In the genomic region with DNA sequence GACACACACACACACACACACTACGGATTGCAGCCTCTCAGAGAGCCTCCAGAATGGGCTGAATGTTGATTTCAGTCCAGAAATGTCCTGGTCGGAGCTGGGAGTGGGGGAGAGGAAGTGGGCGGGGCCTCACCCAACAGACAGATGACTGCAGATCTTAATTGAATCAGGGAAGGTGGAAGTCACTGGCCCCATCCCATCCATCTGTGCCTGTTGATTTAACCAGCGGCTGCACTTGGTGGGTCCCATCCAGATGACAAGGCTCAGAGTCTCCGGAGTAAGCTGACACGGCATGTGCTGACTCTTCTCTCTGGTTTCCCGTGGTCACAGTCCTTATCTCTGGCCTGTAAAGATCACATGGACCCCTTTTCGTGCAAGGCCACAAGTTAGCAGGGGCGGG, we compare ENCODE assay signal across 8 mouse cellular contexts. TPM values are rescaled to one million over a fixed set of nuclear protein-coding genes. Genes with fewer than 3 reads are reported as not detected.
A peak's percentile ranks its signal among the peaks of the same experiment; 100 is the strongest.
DNase-seq lines count a peak whose midpoint lies in the region; ATAC-seq and TF ChIP-seq lines count a peak whose summit lies in the region.

No protein-coding gene starts in this region.

- no peaks in the 10 kb centered on the region for H3K9me3 ChIP-seq in MEL (replicated peaks; ENCODE audit: insufficient read depth, low read length)
- no peaks in the 10 kb centered on the region for H3K9me3 ChIP-seq in megakaryocyte, embryonic 14.5 days

- peak overlapping the region; percentile 75 for H3K9ac ChIP-seq in MEL (ENCODE audit: control insufficient read depth, low read depth, low read length, poor library complexity, severe bottlenecking)

- no peak for TF ChIP-seq RAD21 in MEL (IDR thresholded peaks at IDR 0.05; ENCODE audit: low read depth, low read length)

- H3K27me3 ChIP-seq in MEL (ENCODE audit: control insufficient read depth in 1 of 2, insufficient read depth in 2 of 2, low read length in 2 of 2), result no peaks in the 10 kb centered on the region
- no peaks in the 10 kb centered on the region for H3K27me3 ChIP-seq in megakaryocyte, embryonic 14.5 days (replicated peaks)
- no peaks in the 10 kb centered on the region for H3K27me3 ChIP-seq in cerebellum, adult 2 months (ENCODE audit: control insufficient read depth, insufficient read depth, low read length)

- peak; percentile 36 for ATAC-seq in granulocyte monocyte progenitor cell, adult 5-6 weeks (replicated peaks; ENCODE audit: poor library complexity, severe bottlenecking)

- H3K4me1 ChIP-seq in MEL (ENCODE audit: control insufficient read depth in 1 of 2, insufficient read depth in 2 of 2, low read length in 2 of 2), result peaks cover 13 to 38% of the 10 kb centered on the region in 2 experiments
- H3K4me1 ChIP-seq in megakaryocyte, embryonic 14.5 days, result peaks cover 78% of the 10 kb centered on the region
- peaks cover 22% of the 10 kb centered on the region for H3K4me1 ChIP-seq in cerebellum, adult 2 months (ENCODE audit: control insufficient read depth, insufficient read depth, low read length)

- no peak for TF ChIP-seq CTCF in MEL (IDR thresholded peaks at IDR 0.05 in 2 of 3, conservative IDR thresholded peaks at IDR 0.05 in 1 of 3; ENCODE audit: control insufficient read depth in 1 of 3, insufficient read depth in 1 of 3, low read depth in 2 of 3, low read length in 3 of 3, poor library complexity in 1 of 3, severe bottlenecking in 1 of 3)
- no peak for TF ChIP-seq CTCF in cerebellum, adult 2 months (IDR thresholded peaks at IDR 0.05; ENCODE audit: borderline replicate concordance, insufficient read depth, low read depth, low read length)

- TF ChIP-seq POLR2A in MEL (IDR thresholded peaks at IDR 0.05; ENCODE audit: control insufficient read depth in 1 of 2, insufficient read depth in 1 of 2, low read depth in 1 of 2, low read length in 2 of 2, poor library complexity in 1 of 2), result peak in 1 of 2 experiments; percentile 64; a peak in 1 of 4 replicates
- TF ChIP-seq POLR2A in cerebellum, adult 2 months (IDR thresholded peaks at IDR 0.05; ENCODE audit: borderline replicate concordance, insufficient read depth, low read length), result no peak

- H3K79me2 ChIP-seq in MEL (ENCODE audit: control insufficient read depth, insufficient read depth, low read length, poor library complexity), result peaks cover 59% of the 10 kb centered on the region

- TF ChIP-seq EP300 in MEL (IDR thresholded peaks at IDR 0.05; ENCODE audit: low read depth in 1 of 2, low read length in 2 of 2), result peak in 1 of 2 experiments; percentile 64; a peak in 2 of 4 replicates

- peak overlapping the region; percentile 100 for H3K27ac ChIP-seq in MEL (ENCODE audit: control insufficient read depth, low read depth, low read length)
- no peak overlapping the region for H3K27ac ChIP-seq in cerebellum, adult 2 months (ENCODE audit: insufficient read depth, low read length)

- H3K36me3 ChIP-seq in MEL (ENCODE audit: control insufficient read depth in 1 of 2, insufficient read depth in 2 of 2, low read length in 2 of 2), result peaks cover 0 to 32% of the 10 kb centered on the region in 2 experiments; a peak in 3 of 4 replicates
- peaks cover 57% of the 10 kb centered on the region for H3K36me3 ChIP-seq in megakaryocyte, embryonic 14.5 days (replicated peaks; ENCODE audit: low read length)

- 31% methylated on average over 9 of the region's 9 CpGs for WGBS in cerebellum, adult 2 months

- H3K4me3 ChIP-seq in MEL (ENCODE audit: control insufficient read depth in 1 of 2, insufficient read depth in 1 of 2, low read depth in 2 of 2, low read length in 2 of 2), result peak overlapping the region; percentile 58 to 76
- H3K4me3 ChIP-seq in megakaryocyte, embryonic 14.5 days (replicated peaks), result peak overlapping the region; percentile 96
- H3K4me3 ChIP-seq in cerebellum, adult 2 months (replicated peaks; ENCODE audit: insufficient read depth, low read depth, low read length), result no peak overlapping the region

- DNase-seq in B cell, adult 2 months, result peak; percentile 57 to 59
- peak; percentile 89 for DNase-seq in MEL (ENCODE audit: low read depth, low spot score)
- peak; percentile 77 for DNase-seq in kidney, postnatal 14 days
- DNase-seq in thymus, postnatal 36 days, result peak; percentile 55 to 67
- DNase-seq in cerebellum, adult 2 months, result no peak
- DNase-seq in layer of hippocampus, adult 8-10 months (ENCODE audit: low spot score in 2 of 2), result no peak

TF ChIP-seq in MEL, 35 proteins besides CTCF, POLR2A, EP300 and RAD21:
- TF ChIP-seq GABPA (IDR thresholded peaks at IDR 0.05; ENCODE audit: low read depth, low read length) (no peak), SIN3A (IDR thresholded peaks at IDR 0.05; ENCODE audit: low read length) (peak; percentile 77), SMC3 (IDR thresholded peaks at IDR 0.05; ENCODE audit: low read depth, low read length) (0 out of 2 replicates have a peak, but pooled peaks have one; percentile 3), TCF12 (IDR thresholded peaks at IDR 0.05; ENCODE audit: low read depth, low read length) (peak; percentile 53; the same call in 1 of the 2 replicates), MAZ (IDR thresholded peaks at IDR 0.05; ENCODE audit: low read depth, low read length) (peak; percentile 47; the same call in 1 of the 2 replicates), ZC3H11A (IDR thresholded peaks at IDR 0.05; ENCODE audit: low read depth, low read length) (no peak), MAX (IDR thresholded peaks at IDR 0.05; ENCODE audit: low read length) (peak; percentile 32; the same call in 1 of the 2 replicates), GATA1 (IDR thresholded peaks at IDR 0.05; ENCODE audit: low read depth, low read length) (peak; percentile 58), ETS1 (IDR thresholded peaks at IDR 0.05; ENCODE audit: low read depth, low read length) (peak; percentile 81), USF1 (IDR thresholded peaks at IDR 0.05; ENCODE audit: low read depth, low read length) (peak; percentile 61), NELFE (IDR thresholded peaks at IDR 0.05; ENCODE audit: low read depth, low read length) (peak; percentile 44), HCFC1 (IDR thresholded peaks at IDR 0.05; ENCODE audit: low read depth, low read length) (peak; percentile 46; the same call in 1 of the 2 replicates), ELF1 (IDR thresholded peaks at IDR 0.05; ENCODE audit: low read depth, low read length) (peak; percentile 30; the same call in 1 of the 2 replicates), KAT2A (conservative IDR thresholded peaks at IDR 0.05; ENCODE audit: low read depth, low read length) (no peak), MXI1 (IDR thresholded peaks at IDR 0.05; ENCODE audit: low read depth, low read length) (peak; percentile 57; the same call in 1 of the 2 replicates), POLR2AphosphoS5 (IDR thresholded peaks at IDR 0.05; ENCODE audit: borderline replicate concordance, low read depth, low read length) (no peak), USF2 (IDR thresholded peaks at IDR 0.05; ENCODE audit: borderline replicate concordance in 1 of 2, insufficient read depth in 1 of 2, low read depth in 1 of 2, low read length in 2 of 2) (no peak), MYC (IDR thresholded peaks at IDR 0.05; ENCODE audit: low read depth, low read length) (0 out of 2 replicates have a peak, but pooled peaks have one; percentile 38), MAFK (IDR thresholded peaks at IDR 0.05; ENCODE audit: borderline replicate concordance, low read depth, low read length) (no peak), TAL1 (IDR thresholded peaks at IDR 0.05; ENCODE audit: low read length) (peak; percentile 63), TBP (IDR thresholded peaks at IDR 0.05; ENCODE audit: low read depth, low read length) (0 out of 2 replicates have a peak, but pooled peaks have one; percentile 35), MEF2A (IDR thresholded peaks at IDR 0.05; ENCODE audit: extremely low read depth, insufficient replicate concordance, low read depth, low read length, poor library complexity, severe bottlenecking) (no peak), MYB (IDR thresholded peaks at IDR 0.05; ENCODE audit: low read depth, low read length) (no peak), BHLHE40 (IDR thresholded peaks at IDR 0.05; ENCODE audit: borderline replicate concordance, low read depth, low read length) (peak; percentile 44; the same call in 1 of the 2 replicates), ZNF384 (IDR thresholded peaks at IDR 0.05; ENCODE audit: low read depth, low read length) (no peak), ZMIZ1 (IDR thresholded peaks at IDR 0.05; ENCODE audit: low read depth, low read length) (no peak), CHD1 (IDR thresholded peaks at IDR 0.05; ENCODE audit: low read depth, low read length) (no peak), UBTF (IDR thresholded peaks at IDR 0.05; ENCODE audit: borderline replicate concordance, insufficient read depth, low read depth, low read length) (no peak)

RNA-seq across cellular contexts. Expression of gene Taok3, which starts 15.9 kb away (rescaled TPM):
- total RNA-seq in MEL (2012; rRNA removed), result 32.1 and 33.7 TPM in 2 replicates
- polyA plus RNA-seq in MEL (2012; ENCODE audit: insufficient read depth in 1 of 2, insufficient read length in 2 of 2, low read depth in 1 of 2, low replicate concordance in 2 of 2, missing spikeins in 1 of 2), result 10 to 100 TPM in 1 of 2 experiments, not detected in 1; 79.2 TPM
- 68.9 and 84.9 TPM in 2 replicates for total RNA-seq in granulocyte monocyte progenitor cell, adult 5-6 weeks (2014; fragmentation: Nextera tagmentation)
- total RNA-seq in granulocyte monocyte progenitor cell, adult 5-6 weeks (2017), result 46.1 and 49.3 TPM in 2 replicates
- polyA plus RNA-seq in megakaryocyte, embryonic 14.5 days (2012; ENCODE audit: insufficient read depth, low replicate concordance), result 75.0 and 157 TPM in 2 replicates
- 43.6 and 47.0 TPM in 2 replicates for polyA plus RNA-seq in cerebellum, adult 2 months (2012; rRNA removed)
- 10 to 100 TPM; 55.8 to 65.4 (median 61.2) TPM for total RNA-seq in layer of hippocampus, adult 8-10 months (2022)

RNA-seq across cellular contexts. Expression of gene Suds3, which starts 20.0 kb away (rescaled TPM):
- total RNA-seq in MEL (2012; rRNA removed), result 64.6 and 67.8 TPM in 2 replicates
- 100 to 1,000 TPM in 1 of 2 experiments, not detected in 1; 102 TPM for polyA plus RNA-seq in MEL (2012; ENCODE audit: insufficient read depth in 1 of 2, insufficient read length in 2 of 2, low read depth in 1 of 2, low replicate concordance in 2 of 2, missing spikeins in 1 of 2)
- 46.0 and 52.2 TPM in 2 replicates for total RNA-seq in granulocyte monocyte progenitor cell, adult 5-6 weeks (2014; fragmentation: Nextera tagmentation)
- 84.9 and 91.7 TPM in 2 replicates for total RNA-seq in granulocyte monocyte progenitor cell, adult 5-6 weeks (2017)
- polyA plus RNA-seq in megakaryocyte, embryonic 14.5 days (2012; ENCODE audit: insufficient read depth, low replicate concordance), result 37.1 and 38.0 TPM in 2 replicates
- polyA plus RNA-seq in cerebellum, adult 2 months (2012; rRNA removed), result 119 and 127 TPM in 2 replicates
- total RNA-seq in layer of hippocampus, adult 8-10 months (2022), result 100 to 1,000 TPM; 110 to 124 (median 116) TPM

Comparison
In these comparisons a context has a peak if more than half of its experiments do, and no peak if none do; other contexts are left out.
1. DNase-seq: peak in B cell, adult 2 months (2 of 2), MEL (single experiment), kidney, postnatal 14 days (single experiment) and thymus, postnatal 36 days (2 of 2); none in cerebellum, adult 2 months (0 of 2) and layer of hippocampus, adult 8-10 months (0 of 2).